Mouse (Mus musculus) limb, embryonic 11.5 days (tissue): Measurements from ENCODE around the gene Tbc1d24. TPM values are rescaled to one million over a fixed set of nuclear protein-coding genes. Genes with fewer than 3 reads are reported as not detected.
A peak's percentile ranks its signal among the peaks of the same experiment; 100 is the strongest.
"Not testable (repeated sequence)": the region's sequence is repeated elsewhere in the genome, so short reads cannot be mapped to it uniquely, and the experiment has no call there.

ENCODE experiments used
- ATAC-seq: fragments of 200-750 bp; cut with Nextera tagmentation; 2 replicates; pipeline ENCODE4 v1.8.0; 2017; ENCODE audit warnings: low read depth; ENCODE audit not compliant: insufficient number of reproducible peaks, low FRiP score, low TSS enrichment
- DNase-seq: peaks from one replicate; pipeline ENCODE4 v3.0.0-alpha.2; 2015; ENCODE audit warnings: low spot score
- H3K27ac ChIP-seq: fragments of 300-500 bp; sonication (generic); replicated peaks from 2 replicates; pipeline ENCODE4 v1.5.1; 2014; ENCODE audit warnings: low read depth, mild to moderate bottlenecking, low read length
- H3K27me3 ChIP-seq: fragments of 300-500 bp; sonication (generic); 2 replicates; pipeline ENCODE4 v1.6.1; 2014; ENCODE audit warnings: mild to moderate bottlenecking, low read length, mixed read lengths; ENCODE audit not compliant: control insufficient read depth, insufficient read depth
- H3K36me3 ChIP-seq: fragments of 300-500 bp; sonication (generic); 2 replicates; pipeline ENCODE4 v1.6.1; 2014; ENCODE audit warnings: mild to moderate bottlenecking, low read length, moderate library complexity, mixed read lengths; ENCODE audit not compliant: control insufficient read depth, insufficient read depth
- H3K4me1 ChIP-seq: fragments of 300-500 bp; sonication (generic); 2 replicates; pipeline ENCODE4 v1.6.1; 2014; ENCODE audit warnings: low read length, mixed read lengths; ENCODE audit not compliant: control insufficient read depth, insufficient read depth
- H3K4me2 ChIP-seq: fragments of 300-500 bp; sonication (generic); 2 replicates; pipeline ENCODE4 v1.6.1; 2014; ENCODE audit warnings: low read depth, mild to moderate bottlenecking, moderate library complexity; ENCODE audit not compliant: severe bottlenecking
- H3K4me3 ChIP-seq: fragments of 300-500 bp; sonication (generic); 2 replicates; pipeline ENCODE4 v1.5.1; 2014; ENCODE audit warnings: low read depth, low read length
- H3K9ac ChIP-seq: fragments of 300-500 bp; sonication (generic); 2 replicates; pipeline ENCODE4 v1.6.1; 2014; ENCODE audit warnings: mild to moderate bottlenecking, low read length
- H3K9me3 ChIP-seq: fragments of 300-500 bp; sonication (generic); 2 replicates; pipeline ENCODE4 v1.6.1; 2016; ENCODE audit warnings: low read length; ENCODE audit not compliant: control insufficient read depth
- WGBS: fragments of 180-500 bp; shearing (Covaris S2); extraction: QIAGEN DNeasy Blood & Tissue Kit; methylation state at CpG from one replicate; pipeline ENCODE4 v1.1.7; 2014; 5-methylcytosine and 5-hydroxymethylcytosine counted together
- polyA plus RNA-seq: library from polyadenylated mRNA; unstranded; fragments of >200 nt; fragmentation: Nextera tagmentation; extraction: Ambion mirVana; gene quantifications from 2 replicates; pipeline ENCODE4 v1.2.1, GENCODE M21; 2014

The Tbc1d24 gene
- polyA plus RNA-seq, 1 experiment from 2014 or later: 5.2 TPM

DNA sequence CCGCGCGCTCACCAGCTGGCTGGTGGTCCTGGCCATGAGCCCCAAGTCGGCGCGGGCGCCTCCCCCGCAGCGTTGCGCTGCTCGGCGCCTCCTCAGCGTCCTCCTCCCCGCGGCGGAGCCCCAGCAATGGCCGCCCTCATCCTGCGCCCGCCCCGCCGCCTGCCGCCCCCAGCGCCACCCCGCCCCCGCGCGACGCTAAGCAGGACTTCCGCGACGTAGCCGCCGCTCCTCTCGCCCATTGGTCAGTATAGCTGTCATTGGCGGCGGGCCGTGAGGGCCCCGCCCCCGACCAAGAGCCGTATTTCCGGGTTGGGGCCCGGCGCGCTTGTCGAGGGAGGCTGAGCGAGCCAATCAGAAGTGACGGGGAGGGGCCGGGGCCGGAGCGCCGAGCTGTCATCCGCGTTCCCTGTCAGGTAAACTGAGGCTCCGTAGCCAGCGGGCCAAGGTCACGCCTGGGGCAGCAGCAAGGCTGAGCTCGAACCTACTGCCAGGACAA, 63.9 kb downstream of the Tbc1d24 start:
- ATAC-seq (peak; percentile 97), DNase-seq (peak; percentile 96)
- Histone ChIP-seq H3K9ac (peak overlapping the region; percentile 82), H3K27ac (peak overlapping the region; percentile 57; the same call in 1 of the 2 replicates), H3K9me3 (no peaks in the 10 kb centered on the region), H3K4me2 (peak overlapping the region; percentile 87), H3K36me3 (no peaks in the 10 kb centered on the region), H3K27me3 (no peaks in the 10 kb centered on the region), H3K4me3 (peak overlapping the region; percentile 96), H3K4me1 (peaks cover 4% of the 10 kb centered on the region)
- under 1% methylated on average over 44 of the region's 57 CpGs for whole genome bisulfite sequencing

DNA sequence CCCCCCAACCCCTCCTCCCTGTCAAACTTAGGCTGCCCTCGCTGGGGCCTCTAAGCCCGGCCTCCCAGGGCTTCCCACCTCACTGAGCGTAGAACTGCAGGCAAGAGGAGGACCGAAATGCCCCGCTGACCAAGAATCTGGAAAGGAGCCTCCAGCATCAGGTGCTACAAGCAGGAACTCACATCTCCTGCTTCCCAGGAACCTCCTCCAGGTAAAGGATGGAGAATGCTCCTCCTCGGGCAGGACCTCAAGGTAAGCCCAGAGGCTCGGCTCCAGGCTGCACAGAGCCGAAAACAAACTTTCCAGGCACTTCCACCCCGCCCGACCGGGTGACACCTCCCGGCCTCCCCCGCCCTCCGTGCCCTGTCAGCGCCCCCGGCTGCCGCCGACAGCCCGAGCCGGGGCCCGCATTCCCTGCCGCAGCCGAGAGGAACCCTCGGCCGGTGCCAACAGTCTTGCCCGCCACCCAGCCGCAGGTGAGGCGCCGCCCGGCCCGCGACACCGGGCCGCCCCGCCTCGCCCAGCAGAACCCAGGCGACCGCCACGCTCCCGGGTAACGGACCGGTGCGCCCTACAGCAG, 64.4 kb downstream of the Tbc1d24 start:
- Histone ChIP-seq H3K4me1 (peaks cover 4% of the 10 kb centered on the region), H3K27me3 (no peaks in the 10 kb centered on the region), H3K36me3 (no peaks in the 10 kb centered on the region), H3K4me3 (peak overlapping the region; percentile 96), H3K27ac (peak overlapping the region; percentile 57; the same call in 1 of the 2 replicates), H3K9ac (peak overlapping the region; percentile 82), H3K9me3 (no peaks in the 10 kb centered on the region), H3K4me2 (peak overlapping the region; percentile 87)
- under 1% methylated on average over 42 of the region's 43 CpGs for WGBS
- DNase-seq: peak; percentile 50
- no peak; the same call in 1 of the 2 replicates for ATAC-seq

DNA sequence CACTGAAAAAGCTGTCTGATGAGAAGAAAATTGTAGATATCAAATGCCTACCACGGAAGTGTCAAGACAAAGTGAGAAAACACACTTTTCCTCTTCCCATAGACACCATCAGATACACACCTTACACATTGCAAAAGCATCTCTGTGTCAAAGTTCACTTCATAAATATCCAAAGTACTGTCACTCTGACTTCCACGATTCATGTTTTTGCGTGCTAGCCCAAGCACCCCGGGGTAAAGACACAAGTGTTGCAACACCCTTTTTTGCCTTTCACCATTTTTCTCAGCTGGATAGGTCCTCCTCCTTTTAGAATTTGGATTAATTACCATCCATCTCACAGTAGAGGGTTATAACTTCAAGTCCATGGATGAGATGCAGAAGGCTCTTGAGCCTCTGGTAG, 65.4 kb downstream of the Tbc1d24 start:
- Histone ChIP-seq H3K36me3 (no peaks in the 10 kb centered on the region), H3K4me3 (peak overlapping the region; percentile 96), H3K27me3 (no peaks in the 10 kb centered on the region), H3K9ac (no peak overlapping the region), H3K9me3 (no peaks in the 10 kb centered on the region), H3K27ac (no peak overlapping the region), H3K4me1 (peaks cover 4% of the 10 kb centered on the region), H3K4me2 (peak overlapping the region; percentile 87)
- DNase-seq (no peak), ATAC-seq (no peak)
- 91% methylated on average over 4 of the region's 4 CpGs for WGBS

DNA sequence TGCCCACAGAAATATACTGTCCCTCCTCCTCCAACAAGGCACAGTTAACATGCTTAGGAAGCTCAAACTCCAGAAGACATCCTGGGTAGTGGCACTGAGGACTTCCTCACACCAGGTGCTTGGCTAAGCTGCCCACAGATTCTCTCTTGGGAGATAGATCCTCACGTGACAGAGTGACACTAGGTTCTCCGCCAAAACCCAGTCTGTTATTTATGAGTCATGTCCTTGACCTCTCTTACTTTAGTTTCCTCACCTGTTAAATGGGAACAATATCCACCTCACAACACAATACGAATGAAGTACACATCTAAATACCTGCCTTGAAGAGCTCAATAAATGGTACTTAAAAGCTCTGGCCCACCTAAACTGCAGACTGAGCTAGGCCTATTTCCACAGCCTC, 66.1 kb downstream of the Tbc1d24 start:
- WGBS: 94% methylated on average over 3 of the region's 3 CpGs

DNA sequence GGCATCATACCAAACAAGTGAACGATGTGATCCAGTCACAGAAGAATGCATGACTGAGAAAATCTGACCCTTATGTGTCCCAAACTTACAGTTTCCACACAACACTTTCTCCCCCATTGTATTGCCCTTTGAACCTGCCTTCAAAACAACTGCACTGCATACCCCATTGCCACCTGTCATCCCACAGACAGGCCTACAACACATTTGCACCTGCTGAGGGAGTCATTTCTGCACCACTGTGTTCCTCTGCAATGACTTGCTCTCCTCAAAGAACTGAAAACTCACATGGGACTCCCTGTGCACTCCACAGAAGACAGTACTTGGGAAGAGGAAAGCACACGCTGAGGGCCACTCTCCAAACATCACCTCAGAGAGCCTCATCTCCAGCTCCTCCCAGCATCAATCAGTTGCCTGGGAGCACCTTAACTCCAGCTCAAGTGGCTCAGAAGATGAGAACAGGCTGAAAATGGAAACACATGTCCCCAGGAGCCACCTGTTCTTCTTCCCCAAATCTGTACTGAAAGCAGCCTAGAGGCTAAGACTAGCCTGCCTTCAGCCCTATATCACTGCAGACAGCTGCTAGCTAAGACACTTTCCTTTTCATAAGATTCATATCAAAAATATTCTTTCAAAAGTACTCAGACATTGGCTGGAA, 68.0 kb downstream of the Tbc1d24 start:
- no peaks in the 10 kb centered on the region for H3K36me3 ChIP-seq
- DNase-seq: no peak
- H3K4me3 ChIP-seq: no peak overlapping the region
- H3K4me2 ChIP-seq: no peak overlapping the region
- H3K9ac ChIP-seq: no peak overlapping the region
- no peaks in the 10 kb centered on the region for H3K27me3 ChIP-seq
- no peak overlapping the region for H3K27ac ChIP-seq
- no peaks in the 10 kb centered on the region for H3K9me3 ChIP-seq
- H3K4me1 ChIP-seq: peaks cover 4% of the 10 kb centered on the region
- no peak for ATAC-seq
- WGBS: 76% methylated on average over 2 of the region's 2 CpGs

More for the DNA sequence above, 66.1 kb downstream of the Tbc1d24 start:
- no peak overlapping the region for H3K4me3 ChIP-seq
- H3K36me3 ChIP-seq: no peaks in the 10 kb centered on the region
- ATAC-seq (no peak), DNase-seq (no peak)
- no peak overlapping the region for H3K4me2 ChIP-seq
- no peaks in the 10 kb centered on the region for H3K27me3 ChIP-seq
- no peaks in the 10 kb centered on the region for H3K9me3 ChIP-seq
- H3K27ac ChIP-seq: no peak overlapping the region
- peaks cover 4% of the 10 kb centered on the region for H3K4me1 ChIP-seq
- H3K9ac ChIP-seq: no peak overlapping the region

DNA sequence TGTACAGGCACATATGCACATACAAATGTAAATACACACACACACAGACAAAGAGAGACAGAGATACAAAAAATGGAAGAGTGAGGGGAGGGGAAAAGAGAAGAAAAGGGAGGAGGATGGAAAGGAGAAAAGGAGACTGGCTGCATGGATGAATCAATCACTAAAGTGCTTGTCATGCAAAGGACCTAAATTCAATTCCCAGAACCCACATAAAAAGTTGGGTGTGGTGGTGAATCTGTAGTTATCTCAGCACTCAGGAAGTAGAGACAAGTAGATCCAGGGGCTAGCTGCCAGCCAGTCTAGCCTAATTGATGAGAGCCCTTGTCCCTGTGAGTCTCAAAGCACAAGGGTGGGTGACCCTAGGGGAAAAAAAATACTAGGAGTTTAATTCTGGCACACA, 71.3 kb downstream of the Tbc1d24 start:
- Histone ChIP-seq H3K4me1 (no peaks in the 10 kb centered on the region), H3K9ac (no peak overlapping the region), H3K27ac (no peak overlapping the region), H3K4me3 (no peak overlapping the region), H3K9me3 (no peaks in the 10 kb centered on the region), H3K4me2 (no peak overlapping the region), H3K27me3 (no peaks in the 10 kb centered on the region), H3K36me3 (no peaks in the 10 kb centered on the region)
- ATAC-seq (no peak), DNase-seq (no peak)

DNA sequence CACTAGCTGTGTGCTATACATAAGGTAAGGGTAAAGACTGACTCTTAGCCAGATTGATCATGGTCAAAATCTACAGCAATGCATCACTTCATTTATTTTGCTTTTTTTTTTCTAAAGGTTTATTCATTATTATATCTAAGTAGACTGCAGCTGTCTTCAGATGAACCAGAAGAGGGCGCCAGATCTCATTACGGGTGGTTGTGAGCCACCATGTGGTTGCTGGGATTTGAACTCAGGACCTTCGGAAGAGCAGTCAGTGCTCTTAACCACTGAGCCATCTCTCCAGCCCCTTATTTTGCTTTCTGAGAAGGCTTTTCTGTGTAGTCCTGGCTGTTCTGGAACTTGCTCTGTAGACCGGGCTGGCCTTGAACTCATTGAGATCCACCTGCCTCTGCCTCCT, 72.4 kb downstream of the Tbc1d24 start:
- not testable (repeated sequence) for H3K9me3 ChIP-seq, H3K27me3 ChIP-seq, H3K4me3 ChIP-seq, H3K4me2 ChIP-seq, H3K4me1 ChIP-seq, H3K9ac ChIP-seq, ATAC-seq, DNase-seq, H3K36me3 ChIP-seq, H3K27ac ChIP-seq
- WGBS: 86% methylated on average over 4 of the region's 4 CpGs

DNA sequence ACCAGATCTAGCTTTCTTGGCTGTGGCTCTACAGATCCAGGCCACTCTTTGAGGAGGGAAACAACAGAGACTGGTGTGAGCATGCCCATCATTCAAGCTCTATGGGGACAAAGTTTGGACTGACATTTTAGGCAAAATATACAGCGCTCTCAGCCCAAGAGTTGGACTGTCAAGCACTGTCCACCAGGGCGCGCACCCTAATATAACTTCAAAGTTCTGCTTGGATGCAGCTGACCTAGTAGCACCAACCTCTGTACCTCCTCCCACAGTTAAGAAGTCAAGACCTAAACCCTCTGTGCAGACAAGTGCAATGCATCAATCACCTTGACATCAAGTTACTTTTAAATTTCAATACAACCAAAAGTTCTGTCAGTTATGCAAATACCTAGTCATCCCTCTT, 73.8 kb downstream of the Tbc1d24 start:
- WGBS: 90% methylated on average over 3 of the region's 3 CpGs

More for the DNA sequence above, 73.8 kb downstream of the Tbc1d24 start:
- no peak for ATAC-seq
- no peak overlapping the region for H3K27ac ChIP-seq
- no peak for DNase-seq
- H3K4me3 ChIP-seq: no peak overlapping the region
- no peaks in the 10 kb centered on the region for H3K36me3 ChIP-seq
- H3K4me2 ChIP-seq: no peak overlapping the region
- no peaks in the 10 kb centered on the region for H3K27me3 ChIP-seq
- no peaks in the 10 kb centered on the region for H3K9me3 ChIP-seq
- no peak overlapping the region for H3K9ac ChIP-seq
- no peaks in the 10 kb centered on the region for H3K4me1 ChIP-seq
